Mouse (Mus musculus) hindbrain, embryonic 14.5 days (tissue): ENCODE measurements around the gene Rrp12. TPM values are rescaled to one million over a fixed set of nuclear protein-coding genes. Genes with fewer than 3 reads are reported as not detected.
A peak's percentile ranks its signal among the peaks of the same experiment; 100 is the strongest.
"Not testable (repeated sequence)": the region's sequence is repeated elsewhere in the genome, so short reads cannot be mapped to it uniquely, and the experiment has no call there.

Experiments used
- ATAC-seq: fragments of 200-750 bp; cut with Nextera tagmentation; 2 replicates; pipeline ENCODE4 v1.8.0; 2017; ENCODE audit warnings: moderate number of reproducible peaks, mild to moderate bottlenecking, moderate TSS enrichment, moderate library complexity; ENCODE audit not compliant: low FRiP score
- DNase-seq: peaks from one replicate; pipeline ENCODE4 v3.0.0-alpha.2; 2015; ENCODE audit warnings: low spot score
- H3K27ac ChIP-seq: fragments of 300-500 bp; sonication (generic); 2 replicates; pipeline ENCODE4 v1.5.1; 2014; ENCODE audit warnings: mild to moderate bottlenecking, moderate library complexity
- H3K27me3 ChIP-seq: fragments of 300-500 bp; sonication (generic); 2 replicates; pipeline ENCODE4 v1.6.1; 2014; ENCODE audit warnings: mild to moderate bottlenecking, low read length, mixed read lengths; ENCODE audit not compliant: control insufficient read depth, insufficient read depth
- H3K36me3 ChIP-seq: fragments of 300-500 bp; sonication (generic); replicated peaks from 2 replicates; pipeline ENCODE4 v1.6.1; 2014; ENCODE audit not compliant: control insufficient read depth, insufficient read depth
- H3K4me1 ChIP-seq: fragments of 300-500 bp; sonication (generic); replicated peaks from 2 replicates; pipeline ENCODE4 v1.6.1; 2014; ENCODE audit warnings: antibody characterized with exemption, low read length, mixed read lengths; ENCODE audit not compliant: control insufficient read depth, insufficient read depth
- H3K4me2 ChIP-seq: fragments of 300-500 bp; sonication (generic); replicated peaks from 2 replicates; pipeline ENCODE4 v1.6.1; 2014; ENCODE audit warnings: mild to moderate bottlenecking, moderate library complexity
- H3K4me3 ChIP-seq: fragments of 300-500 bp; sonication (generic); replicated peaks from 2 replicates; pipeline ENCODE4 v1.5.1; 2014; ENCODE audit warnings: mild to moderate bottlenecking, low read length
- H3K9ac ChIP-seq: fragments of 300-500 bp; sonication (generic); 2 replicates; pipeline ENCODE4 v1.6.1; 2014
- H3K9me3 ChIP-seq: fragments of 300-500 bp; sonication (generic); 2 replicates; pipeline ENCODE4 v1.6.1; 2016; ENCODE audit warnings: low read length; ENCODE audit not compliant: control insufficient read depth
- WGBS: fragments of 180-500 bp; shearing (Covaris S2); extraction: QIAGEN DNeasy Blood & Tissue Kit; methylation state at CpG from one replicate; pipeline ENCODE4 v1.1.7; 2014; 5-methylcytosine and 5-hydroxymethylcytosine counted together
- polyA plus RNA-seq: library from polyadenylated mRNA; unstranded; fragments of >200 nt; fragmentation: Nextera tagmentation; extraction: Ambion mirVana; gene quantifications from 2 replicates; pipeline ENCODE4 v1.2.1, GENCODE M21; 2014

The Rrp12 gene
- polyA plus RNA-seq, 1 experiment from 2014 or later: 13.2 TPM

DNA sequence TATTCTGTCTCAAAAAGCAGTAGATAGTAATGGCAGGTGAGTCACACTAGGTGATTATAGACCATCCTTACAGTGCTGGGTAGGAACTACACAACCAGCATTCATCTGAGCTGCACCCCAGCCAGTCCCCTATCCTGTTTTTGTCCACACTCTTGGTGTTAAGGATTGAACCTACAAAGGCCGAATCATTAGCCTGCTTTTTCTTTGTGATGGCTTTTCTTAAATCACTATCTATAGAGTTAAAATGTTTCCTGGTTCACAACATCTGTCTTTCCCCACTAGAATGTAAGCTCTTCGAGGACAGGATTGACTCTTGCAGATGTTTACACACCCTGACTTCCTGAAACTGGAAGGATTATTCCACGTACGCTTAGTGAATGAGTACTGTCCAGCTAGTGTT is 23.5 kb upstream of the Rrp12 start:
- H3K36me3 ChIP-seq: peaks cover 75% of the 10 kb centered on the region
- H3K4me2 ChIP-seq: no peak overlapping the region
- no peaks in the 10 kb centered on the region for H3K27me3 ChIP-seq
- H3K4me1 ChIP-seq: no peaks in the 10 kb centered on the region
- no peak overlapping the region for H3K27ac ChIP-seq
- H3K9me3 ChIP-seq: no peaks in the 10 kb centered on the region
- no peak for DNase-seq
- WGBS: 85% methylated on average over 4 of the region's 4 CpGs
- no peak overlapping the region for H3K9ac ChIP-seq
- no peak overlapping the region for H3K4me3 ChIP-seq
- ATAC-seq: no peak

DNA sequence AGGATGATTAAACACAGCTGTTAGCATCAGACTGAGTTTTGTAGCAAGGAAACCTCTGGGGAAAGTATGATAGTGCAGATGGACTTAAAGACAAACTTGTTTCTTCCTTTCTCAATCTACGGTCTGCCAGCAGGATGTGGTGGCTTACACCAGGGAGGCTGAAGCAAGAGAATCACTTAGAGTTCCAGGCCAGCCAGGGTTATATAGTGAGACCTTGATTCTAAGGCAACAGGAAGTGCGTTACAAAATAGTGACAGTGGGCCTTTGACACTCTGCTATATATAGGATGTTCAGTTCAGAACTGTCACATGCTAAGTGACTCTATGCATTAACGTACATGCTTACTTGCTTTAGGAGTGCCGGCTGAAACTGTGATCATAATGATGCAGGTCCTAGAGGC is 20.9 kb upstream of the Rrp12 start:
- H3K9me3 ChIP-seq: no peaks in the 10 kb centered on the region
- no peak overlapping the region for H3K4me3 ChIP-seq
- H3K9ac ChIP-seq: no peak overlapping the region
- H3K27ac ChIP-seq: no peak overlapping the region
- H3K36me3 ChIP-seq: peaks cover 51% of the 10 kb centered on the region
- no peaks in the 10 kb centered on the region for H3K27me3 ChIP-seq
- no peak overlapping the region for H3K4me2 ChIP-seq
- DNase-seq: no peak
- ATAC-seq: no peak
- peaks cover 18% of the 10 kb centered on the region for H3K4me1 ChIP-seq
- 91% methylated on average over 4 of the region's 4 CpGs for WGBS

DNA sequence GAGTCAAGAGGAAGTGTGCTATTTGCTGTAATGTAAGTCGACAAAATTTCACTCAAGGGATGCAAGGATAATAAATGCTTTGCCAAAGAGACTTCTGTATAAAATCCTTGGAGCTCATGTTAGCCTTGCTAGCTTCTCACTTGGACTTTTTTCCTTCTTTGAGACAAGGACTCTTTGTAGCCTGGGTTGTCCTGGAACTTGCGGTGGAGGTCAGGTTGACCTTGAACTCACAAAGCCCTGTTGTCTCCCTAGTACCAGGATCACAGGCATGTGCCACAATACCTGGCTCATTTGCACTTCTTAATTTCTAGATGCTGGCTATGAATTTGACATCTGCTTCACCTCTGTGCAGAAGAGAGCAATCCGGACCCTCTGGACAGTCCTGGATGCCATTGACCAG is 19.3 kb upstream of the Rrp12 start:
- Histone ChIP-seq H3K36me3 (peaks cover 35% of the 10 kb centered on the region), H3K4me3 (no peak overlapping the region), H3K4me2 (no peak overlapping the region), H3K9me3 (no peaks in the 10 kb centered on the region), H3K9ac (no peak overlapping the region), H3K27ac (no peak overlapping the region), H3K4me1 (peaks cover 18% of the 10 kb centered on the region), H3K27me3 (no peaks in the 10 kb centered on the region)
- 92% methylated on average over 3 of the region's 3 CpGs for WGBS
- no peak for ATAC-seq
- DNase-seq: no peak

DNA sequence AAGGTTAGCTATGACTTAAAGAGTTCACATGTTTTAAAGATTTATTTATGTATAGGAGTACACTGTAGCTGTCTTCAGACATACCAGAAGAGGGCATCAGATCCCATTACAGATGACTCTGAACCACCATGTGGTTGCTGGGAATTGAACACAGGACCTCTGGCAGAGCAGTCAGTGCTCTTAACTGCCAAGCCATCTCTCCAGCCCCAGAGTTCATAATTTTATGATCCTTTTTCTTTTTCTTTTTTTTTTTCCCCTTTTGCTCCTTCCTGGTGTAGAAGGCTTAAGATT is 18.6 kb upstream of the Rrp12 start:
- H3K4me1 ChIP-seq: peaks cover 18% of the 10 kb centered on the region
- not testable (repeated sequence) for DNase-seq, H3K9ac ChIP-seq, H3K4me3 ChIP-seq, H3K4me2 ChIP-seq, H3K27me3 ChIP-seq, ATAC-seq, H3K27ac ChIP-seq, H3K9me3 ChIP-seq
- H3K36me3 ChIP-seq: peaks cover 29% of the 10 kb centered on the region

DNA sequence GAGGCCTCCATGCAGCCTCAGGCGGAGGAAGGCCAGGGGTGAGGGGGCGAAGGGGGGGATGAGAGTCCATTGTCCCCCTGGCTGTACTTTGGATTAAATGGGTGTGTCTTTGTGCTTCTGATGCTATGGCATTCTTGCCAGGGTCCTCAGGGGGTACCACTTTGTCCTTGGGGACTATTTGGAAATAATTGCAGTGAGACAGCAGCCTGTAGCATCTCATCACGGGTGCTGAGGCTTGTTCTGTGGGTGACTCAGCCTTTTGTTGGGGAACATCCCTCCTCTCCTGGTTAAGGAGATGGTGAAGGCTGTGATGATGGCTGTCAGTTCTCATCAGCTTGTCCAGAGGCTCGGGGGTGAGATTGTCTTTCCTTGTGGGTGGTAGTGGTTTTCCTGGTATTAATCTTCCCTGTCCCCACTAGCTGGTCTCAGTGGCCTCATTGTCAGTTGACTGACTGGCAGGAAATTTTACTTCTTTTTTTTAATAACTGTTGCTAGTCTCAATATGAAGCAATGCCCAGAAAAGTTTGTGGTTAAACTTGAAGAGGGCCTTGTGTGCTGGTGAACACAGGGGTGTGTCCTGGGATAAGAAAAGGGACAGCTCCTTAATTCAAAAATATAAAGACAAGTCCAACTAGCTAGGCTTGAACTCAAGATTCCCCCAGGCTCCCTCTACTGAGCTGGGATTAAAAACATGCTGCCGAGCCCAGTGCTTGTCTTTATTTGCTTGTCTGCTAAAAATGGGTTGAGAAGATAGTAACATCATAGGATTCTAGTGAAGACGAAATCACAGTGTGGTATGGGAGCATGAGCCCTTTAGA is 18.0 kb upstream of the Rrp12 start:
- H3K4me2 ChIP-seq: peak overlapping the region; percentile 85
- H3K9ac ChIP-seq: peak overlapping the region; percentile 81
- H3K27ac ChIP-seq: no peak overlapping the region
- H3K4me3 ChIP-seq: peak overlapping the region; percentile 92
- DNase-seq: no peak
- peaks cover 24% of the 10 kb centered on the region for H3K36me3 ChIP-seq
- no peak for ATAC-seq
- no peaks in the 10 kb centered on the region for H3K27me3 ChIP-seq
- H3K9me3 ChIP-seq: no peaks in the 10 kb centered on the region
- H3K4me1 ChIP-seq: peaks cover 18% of the 10 kb centered on the region
- WGBS: 47% methylated on average over 6 of the region's 6 CpGs

DNA sequence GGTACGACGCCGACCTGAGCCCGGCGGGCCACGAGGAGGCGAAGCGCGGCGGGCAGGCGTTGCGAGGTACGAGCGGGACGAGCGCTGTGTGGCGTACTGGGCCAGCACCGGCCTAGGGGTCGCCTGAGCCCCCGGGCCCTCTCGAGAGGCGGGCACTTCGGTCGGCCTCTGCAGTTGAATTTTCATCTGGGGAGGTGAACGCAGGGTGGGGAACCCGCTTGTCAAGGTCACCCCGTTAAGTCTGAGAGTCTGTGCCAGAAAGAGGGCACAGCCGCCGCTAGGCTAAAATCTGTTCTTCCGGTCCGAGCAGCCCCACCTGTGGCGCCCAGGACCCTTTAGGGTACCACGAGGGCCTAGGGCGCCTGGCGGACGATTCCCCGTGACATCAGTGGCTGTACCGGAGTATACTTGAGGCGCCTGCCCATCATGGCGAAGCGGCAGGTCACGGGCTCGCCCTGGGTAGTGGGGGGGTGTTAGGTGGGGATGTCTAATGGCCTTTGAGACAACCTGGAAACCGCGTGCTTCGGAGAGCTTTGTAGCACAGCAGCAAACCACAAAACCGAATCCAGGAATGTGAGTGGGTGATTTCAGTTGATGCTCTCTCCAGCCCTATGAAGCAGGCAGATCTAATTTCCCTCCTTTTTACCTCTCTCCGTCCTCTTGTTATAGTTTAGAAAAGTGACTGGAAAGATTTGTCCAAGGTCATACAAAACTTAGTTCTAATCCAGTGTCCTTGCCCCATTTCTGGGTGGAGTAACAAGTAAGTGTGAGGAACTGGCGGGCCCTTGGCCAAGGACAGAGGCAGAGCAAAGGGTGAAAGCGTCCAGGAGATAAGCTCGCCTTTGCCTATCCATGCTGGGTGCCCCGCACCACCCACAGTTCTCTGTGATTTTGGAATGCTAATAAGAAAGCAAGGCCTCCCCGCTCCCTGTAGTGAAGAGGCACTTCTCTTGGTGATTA is 16.4 kb upstream of the Rrp12 start:
- Histone ChIP-seq H3K36me3 (peaks cover 17% of the 10 kb centered on the region), H3K27me3 (no peaks in the 10 kb centered on the region), H3K4me1 (peaks cover 18% of the 10 kb centered on the region), H3K9ac (peak overlapping the region; percentile 81), H3K4me3 (peak overlapping the region; percentile 92), H3K27ac (peak overlapping the region; percentile 92), H3K9me3 (no peaks in the 10 kb centered on the region), H3K4me2 (peak overlapping the region; percentile 85)
- WGBS: 1% methylated on average over 53 of the region's 53 CpGs
- peak; percentile 36 for DNase-seq
- peak; percentile 73 for ATAC-seq

DNA sequence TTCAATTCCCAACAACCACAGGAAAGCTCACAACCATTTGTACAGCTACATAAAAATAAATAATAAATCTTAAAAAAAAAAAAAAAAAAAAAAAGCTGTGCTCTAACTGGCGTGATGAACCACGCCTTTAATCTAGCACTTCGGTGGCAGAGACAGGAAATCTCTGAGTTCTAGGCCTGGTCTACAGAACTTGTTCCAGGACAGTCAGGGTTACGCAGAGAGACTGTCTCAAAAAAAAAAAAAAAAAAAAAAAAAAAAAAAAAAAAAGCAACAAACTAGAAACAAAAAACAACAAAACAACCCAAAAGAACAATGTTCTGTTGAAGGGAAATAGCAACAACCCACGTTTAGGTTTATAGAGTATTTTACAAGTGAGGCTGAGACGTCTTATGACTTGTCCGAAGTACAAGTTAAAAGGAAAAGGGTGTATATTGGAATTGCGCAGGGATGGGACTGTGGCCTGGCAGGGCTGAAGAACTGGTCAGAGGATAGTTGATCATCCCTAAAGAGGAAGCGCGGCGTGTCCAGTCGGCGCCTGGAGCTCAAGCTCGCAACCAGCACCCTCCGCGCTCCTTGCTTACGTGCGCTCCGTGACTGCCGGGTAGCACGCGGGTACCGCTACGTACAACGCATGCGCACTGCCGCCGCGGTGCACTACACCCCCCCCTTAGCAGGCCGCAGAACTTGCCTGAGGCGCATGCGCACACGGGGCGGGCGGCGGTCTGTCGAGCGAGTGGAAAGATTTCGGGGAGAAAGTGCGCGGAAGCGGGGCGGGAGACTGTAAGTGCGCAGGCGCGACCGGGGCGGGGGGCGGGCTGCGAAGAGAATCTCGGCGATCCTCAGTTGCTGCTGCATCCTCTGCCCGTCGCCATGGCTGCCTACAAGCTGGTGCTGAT is 15.5 kb upstream of the Rrp12 start, which contains the start of gene Pgam1:
Pgam1 (plus strand) TSS at position 746 of the 896 bp plus-strand sequence.
- no peaks in the 10 kb centered on the region for H3K9me3 ChIP-seq
- peak; percentile 100 for DNase-seq
- 6% methylated on average over 46 of the region's 54 CpGs for WGBS
- H3K4me1 ChIP-seq: peaks cover 18% of the 10 kb centered on the region
- H3K27me3 ChIP-seq: no peaks in the 10 kb centered on the region
- peak within 1 kb of the TSS; percentile 81 for H3K9ac ChIP-seq
- peak; percentile 94 for ATAC-seq
- H3K4me3 ChIP-seq: peak within 1 kb of the TSS; percentile 92
- peak within 1 kb of the TSS; percentile 92 for H3K27ac ChIP-seq
- H3K36me3 ChIP-seq: peaks cover 8% of the 10 kb centered on the region
- H3K4me2 ChIP-seq: peak within 1 kb of the TSS; percentile 85

DNA sequence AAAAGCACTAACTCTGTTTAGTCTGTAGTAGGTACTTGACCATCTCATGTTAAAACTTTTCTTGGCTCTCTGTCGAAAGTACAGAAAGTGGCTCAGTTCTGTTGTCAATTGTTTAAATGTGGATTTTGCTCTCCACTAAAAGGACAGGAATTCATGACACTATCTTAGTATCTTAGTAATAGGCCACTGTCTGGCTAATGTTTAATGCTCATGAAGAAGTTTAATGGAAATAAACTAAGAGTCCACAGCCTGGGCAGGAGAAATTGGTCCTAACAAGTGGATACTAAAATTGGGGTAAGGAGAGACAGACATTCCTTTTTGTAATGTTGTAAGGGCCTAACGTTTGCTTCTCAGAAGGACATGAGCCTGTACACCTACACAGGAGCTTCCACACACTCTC is 14.4 kb upstream of the Rrp12 start:
- Histone ChIP-seq H3K27me3 (no peaks in the 10 kb centered on the region), H3K4me2 (no peak overlapping the region), H3K27ac (no peak overlapping the region), H3K4me1 (peaks cover 18% of the 10 kb centered on the region), H3K9ac (no peak overlapping the region), H3K4me3 (no peak overlapping the region), H3K9me3 (no peaks in the 10 kb centered on the region), H3K36me3 (no peaks in the 10 kb centered on the region)
- DNase-seq: no peak
- 92% methylated on average over 2 of the region's 2 CpGs for WGBS
- no peak for ATAC-seq
